Mouse (Mus musculus) lung, postnatal 25 days (tissue): ENCODE measurements around the gene Cep57l1.
A peak's percentile ranks its signal among the peaks of the same experiment; 100 is the strongest.
"Not testable (repeated sequence)": the region's sequence is repeated elsewhere in the genome, so short reads cannot be mapped to it uniquely, and the experiment has no call there.

Experiments
- DNase-seq: peaks from one replicate; pipeline ENCODE4 v3.0.0; 2022; ENCODE audit warnings: low spot score

Gene Cep57l1

DNA sequence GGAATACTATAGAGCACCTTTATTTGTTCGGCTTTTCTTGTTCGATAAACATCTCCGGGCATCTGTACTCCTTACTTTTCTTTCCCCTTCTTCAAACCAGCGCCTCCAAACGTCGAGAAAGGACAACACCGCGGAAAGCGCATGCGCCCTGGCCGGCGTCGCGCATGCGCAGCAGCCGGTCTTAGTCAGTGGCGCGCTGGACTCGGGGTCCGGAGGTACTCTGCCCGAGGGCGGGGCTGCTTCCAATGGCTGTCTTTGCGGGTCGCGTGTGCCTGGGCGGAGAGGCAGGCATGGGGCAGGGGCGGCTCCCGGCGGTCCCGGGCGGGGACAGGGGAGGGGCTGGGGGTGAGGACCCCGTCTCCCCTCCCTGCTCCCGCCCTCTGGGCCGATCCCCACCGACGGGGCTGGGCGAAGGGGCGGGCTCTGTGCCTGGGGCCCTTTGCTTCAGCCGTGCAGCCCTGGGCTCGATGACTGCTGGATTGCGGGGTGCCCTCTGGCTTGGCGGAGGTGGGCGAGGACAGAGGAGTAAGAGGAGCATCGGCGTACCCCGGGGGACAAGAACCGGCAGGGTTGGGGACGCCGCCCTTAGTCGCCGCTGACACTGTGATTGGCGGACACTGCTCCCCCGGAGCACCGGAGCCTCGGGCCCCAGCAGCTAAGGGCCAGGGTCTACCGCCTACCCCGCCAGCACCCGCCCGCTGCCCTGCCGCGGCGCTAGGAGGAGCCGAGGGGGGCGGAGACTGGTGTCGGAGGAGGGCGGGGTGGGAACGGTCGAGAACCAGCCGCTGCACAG lies at the start of gene Cep57l1, which contains the start of gene Sesn1:
TSS of gene Cep57l1 (minus strand) at position 101 of the 793 bp plus-strand sequence.
TSS of gene Sesn1 (plus strand) at position 165 of the 793 bp plus-strand sequence.
- DNase-seq: peak; percentile 93

DNA sequence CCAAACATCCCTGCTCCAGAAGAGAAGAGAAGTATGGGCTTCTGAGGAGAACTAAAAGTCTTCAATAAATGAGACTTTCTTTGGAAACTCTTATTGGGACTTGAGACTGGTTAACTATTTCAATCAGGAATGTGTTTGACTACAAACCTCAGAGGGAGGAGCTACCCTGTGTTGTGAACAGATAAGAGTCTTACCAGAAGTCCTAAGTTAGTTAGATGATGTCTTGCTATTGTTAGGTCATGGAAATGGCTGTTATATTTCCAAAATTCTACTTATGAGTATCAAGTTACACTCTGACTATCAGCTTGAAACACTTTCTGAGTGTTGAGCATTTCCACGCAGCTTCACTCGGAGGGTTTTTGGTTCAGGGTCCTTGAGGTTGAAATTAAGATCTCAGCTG lies 39.0 kb upstream of the Cep57l1 start:
- DNase-seq: no peak

DNA sequence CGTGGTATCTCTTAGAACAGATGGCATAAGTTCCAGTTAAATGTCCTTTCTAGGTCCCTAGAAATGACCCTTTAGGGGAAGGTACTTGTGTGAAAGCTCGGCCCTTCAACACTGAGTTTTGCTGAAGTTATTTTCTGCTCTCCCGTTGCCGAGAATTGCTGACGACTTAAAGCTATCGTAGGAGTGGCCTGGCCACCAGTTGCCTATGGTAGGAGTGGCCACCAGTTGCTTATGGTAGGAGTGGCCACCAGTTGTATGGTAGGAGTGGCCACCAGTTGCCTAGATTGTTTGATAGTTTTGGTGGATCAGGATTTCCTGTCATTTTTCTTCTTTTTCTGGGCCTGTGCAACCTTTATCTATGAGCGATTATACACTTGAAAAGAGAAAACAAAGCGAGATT lies 38.1 kb upstream of the Cep57l1 start:
- no peak for DNase-seq

DNA sequence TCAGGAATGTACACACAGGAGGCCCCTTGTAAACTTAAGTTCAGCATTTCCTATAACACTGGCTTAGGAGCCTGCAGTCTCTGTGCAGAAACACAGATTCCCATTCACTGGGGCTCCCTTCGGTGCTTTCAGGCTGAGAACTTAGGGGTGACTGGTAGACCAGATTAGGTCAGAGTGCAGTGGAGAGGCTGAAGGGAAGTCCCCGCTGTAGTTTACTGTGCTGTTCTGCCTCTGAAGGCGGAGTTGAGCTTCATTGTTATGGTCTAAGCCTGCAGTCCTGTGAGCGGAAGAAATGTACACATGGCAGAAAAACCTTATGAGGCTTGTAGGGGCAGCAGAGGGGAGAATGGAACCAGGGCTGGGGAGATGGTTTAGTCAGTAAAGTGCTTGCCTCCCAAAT lies 29.2 kb upstream of the Cep57l1 start:
- DNase-seq: no peak

DNA sequence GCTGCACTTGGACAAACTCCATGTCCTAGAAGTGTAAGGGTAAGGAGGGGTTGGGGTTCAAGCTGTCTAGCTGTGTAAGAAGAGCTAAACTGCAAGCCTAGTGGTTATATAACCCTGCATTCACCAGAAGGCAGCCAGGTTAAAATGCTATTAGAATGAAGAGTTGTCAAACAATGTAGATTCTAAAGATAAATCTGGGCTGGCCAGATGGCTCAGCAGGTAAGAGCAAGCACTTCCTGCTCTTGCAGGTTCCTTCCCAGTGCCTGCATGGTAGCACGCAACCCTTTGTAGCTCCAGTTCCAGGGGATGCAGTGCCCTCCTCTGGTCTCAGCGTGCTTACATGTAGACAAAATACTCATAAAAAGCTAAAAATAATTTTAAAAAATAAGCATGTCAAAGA lies 24.5 kb upstream of the Cep57l1 start:
- no peak for DNase-seq

DNA sequence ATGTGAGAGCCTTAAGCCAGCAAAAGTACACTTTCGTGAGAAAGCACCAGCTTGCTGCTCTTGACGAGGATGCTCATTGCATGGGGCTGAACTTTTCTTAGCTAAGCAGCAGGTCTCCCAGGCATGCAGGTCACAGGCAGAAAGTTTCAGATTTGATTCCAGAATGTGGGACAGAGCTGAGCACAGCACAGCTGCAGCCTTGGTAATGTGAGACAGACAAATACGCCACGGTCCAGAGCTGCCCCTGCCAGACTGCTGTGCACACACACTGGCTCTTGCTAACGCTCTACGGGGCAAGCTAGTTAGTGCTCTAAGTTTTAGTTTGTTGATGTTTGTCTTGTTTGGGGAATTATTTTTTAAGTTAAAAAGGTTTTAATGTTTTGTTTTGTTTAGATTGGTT lies 22.5 kb upstream of the Cep57l1 start:
- no peak for DNase-seq

DNA sequence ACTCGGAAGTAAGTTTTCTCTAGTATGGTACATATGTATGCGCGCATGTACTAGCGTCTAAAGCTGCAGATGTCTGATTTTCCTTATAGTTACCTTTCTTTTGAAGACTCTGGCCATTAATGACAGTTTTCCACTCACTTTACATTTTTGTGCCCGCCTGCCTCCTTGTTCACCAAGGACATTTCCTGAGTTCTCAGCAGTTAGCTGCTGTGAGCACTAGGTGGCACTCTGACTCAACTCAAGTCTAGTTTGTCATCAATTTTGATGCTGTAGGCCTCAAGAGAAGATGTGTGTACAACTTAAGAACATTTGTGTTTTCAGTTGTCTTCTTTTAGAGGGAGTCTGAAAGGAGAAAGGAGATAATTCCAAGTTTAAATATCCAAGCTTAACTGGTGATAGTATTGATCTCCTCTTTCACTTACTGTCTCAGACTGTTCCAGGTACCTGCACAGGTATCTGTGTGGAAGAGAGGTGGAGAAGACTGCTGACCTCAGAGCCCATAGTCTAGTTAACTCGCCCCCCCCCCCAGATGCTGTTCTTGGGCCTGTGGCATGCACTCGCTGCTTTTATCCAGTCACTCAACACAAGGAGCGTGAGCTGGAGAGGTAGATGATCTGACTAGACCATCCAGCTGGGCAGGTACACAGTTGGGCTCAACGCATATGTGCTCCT lies 21.3 kb upstream of the Cep57l1 start:
- DNase-seq: peak; percentile 72

DNA sequence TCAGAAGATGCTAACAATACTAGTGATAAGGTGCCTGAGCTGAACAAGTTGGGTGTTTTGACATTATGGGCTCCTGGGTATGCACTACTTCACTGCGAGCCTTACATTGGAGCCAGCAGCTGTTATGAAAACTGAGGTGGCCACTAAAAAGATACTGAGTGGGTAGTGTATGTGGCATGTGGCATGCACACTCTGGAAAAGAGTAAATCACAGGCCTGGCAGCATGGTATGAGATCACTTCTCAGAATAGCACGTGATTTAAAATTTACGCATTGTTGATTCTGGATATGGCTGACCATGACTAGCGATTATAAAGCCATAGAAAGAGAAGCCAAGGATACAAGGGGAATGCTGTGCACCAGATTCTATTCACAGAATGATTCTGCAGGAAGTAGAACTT lies 20.8 kb upstream of the Cep57l1 start:
- no peak for DNase-seq

DNA sequence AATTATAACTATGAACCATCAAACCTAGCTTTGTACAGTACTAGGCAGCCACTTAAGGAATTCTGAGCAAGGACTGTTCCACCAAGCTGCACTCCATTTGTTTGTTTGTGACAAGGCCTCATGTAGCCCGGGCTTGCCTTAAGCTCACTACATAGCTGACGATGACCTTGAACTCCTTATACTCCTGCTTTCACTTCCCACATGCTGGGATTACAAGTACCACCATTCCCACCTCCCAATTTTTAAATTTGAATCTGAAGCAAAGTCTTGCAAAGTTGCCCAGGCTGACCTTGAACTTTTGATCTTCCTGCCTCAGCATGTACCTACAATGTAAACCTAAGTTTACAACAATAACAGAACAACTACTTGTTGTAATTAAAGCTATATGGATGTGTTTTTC lies 20.3 kb upstream of the Cep57l1 start:
- no peak for DNase-seq

DNA sequence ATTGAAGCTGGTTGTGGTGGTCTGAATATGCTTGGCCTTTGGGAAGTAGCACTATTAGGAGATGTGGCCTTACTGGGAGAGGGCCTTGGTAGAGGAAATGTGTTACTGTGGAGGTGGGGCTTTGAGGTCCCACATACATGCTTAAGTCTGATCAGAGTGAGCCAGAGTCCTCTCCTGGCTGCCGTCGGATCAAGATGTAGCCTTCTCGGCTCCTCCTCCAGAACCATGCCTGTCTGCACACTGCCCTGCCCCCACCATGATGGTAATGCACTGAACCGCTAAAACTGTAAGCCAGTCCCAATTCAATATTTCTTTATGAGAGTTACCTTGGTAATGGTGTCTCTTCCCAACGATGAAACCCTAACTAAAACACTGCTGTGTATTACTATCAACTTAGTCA lies 19.5 kb upstream of the Cep57l1 start:
- DNase-seq: no peak

DNA sequence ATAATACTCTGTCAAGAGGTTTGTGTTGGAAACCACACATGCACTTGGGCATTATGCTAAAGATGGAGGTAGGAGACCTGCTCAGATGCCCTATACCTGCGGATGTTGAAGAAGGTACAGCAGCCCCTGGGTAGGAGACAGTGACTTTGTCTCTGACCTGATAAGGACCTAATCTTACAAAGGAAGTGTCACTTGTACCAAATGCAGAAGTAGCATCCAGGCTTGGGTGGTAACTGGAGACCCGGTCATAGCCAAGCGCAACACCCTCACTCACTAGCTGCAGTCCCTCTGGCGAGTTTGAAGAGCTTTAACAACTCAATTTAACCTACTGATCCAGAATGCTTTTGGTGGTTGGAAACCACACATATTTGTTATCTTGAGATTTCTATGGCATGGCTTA lies 18.1 kb upstream of the Cep57l1 start:
- DNase-seq: no peak

DNA sequence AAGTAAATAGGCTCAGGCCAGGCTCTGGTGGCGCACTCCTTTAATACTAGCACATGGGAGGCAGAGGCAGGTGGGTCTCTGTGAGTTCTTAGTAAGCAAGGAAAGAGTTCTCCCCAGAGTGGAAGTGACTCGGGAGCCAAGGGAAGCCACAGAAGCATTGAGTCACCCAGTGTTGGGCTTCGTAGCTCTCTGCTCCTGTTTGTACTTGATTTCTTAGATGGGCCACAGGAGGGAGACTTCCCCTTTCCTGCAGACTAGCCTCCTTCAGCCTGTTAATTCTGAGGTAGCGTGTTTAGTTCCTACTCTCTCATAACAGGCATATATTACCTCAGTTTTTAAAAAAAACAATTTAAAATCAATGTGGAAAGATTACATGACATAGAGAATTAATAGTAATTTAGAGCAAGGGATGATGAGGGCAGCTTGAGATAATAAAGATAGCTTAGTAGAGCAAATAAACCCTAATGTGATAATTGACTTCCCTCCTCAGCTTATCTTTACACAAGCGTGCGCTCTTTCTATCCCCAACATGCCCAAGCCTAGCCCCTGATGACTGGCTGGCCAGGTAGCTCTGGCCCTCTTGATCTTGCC lies 16.9 kb upstream of the Cep57l1 start:
- no peak for DNase-seq

DNA sequence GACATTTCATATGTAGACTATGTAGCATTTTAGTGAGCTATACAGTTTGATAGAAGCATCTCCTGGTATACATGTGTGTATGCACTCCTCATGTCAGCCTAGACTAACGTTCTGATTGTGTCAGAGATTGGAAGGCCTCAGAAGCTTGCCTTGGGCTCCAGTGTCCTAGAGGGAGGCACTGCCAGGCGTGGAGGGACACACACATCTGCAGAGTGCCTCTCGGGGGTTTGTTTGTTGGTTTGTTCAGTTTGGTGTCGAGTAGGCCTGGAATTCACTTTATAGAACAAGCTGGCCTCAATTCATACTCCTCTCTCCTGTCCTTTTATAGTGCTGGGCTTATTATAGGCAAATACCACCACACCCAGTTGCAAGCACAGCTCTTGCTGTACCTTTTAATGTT lies 16.3 kb upstream of the Cep57l1 start:
- DNase-seq: no peak

DNA sequence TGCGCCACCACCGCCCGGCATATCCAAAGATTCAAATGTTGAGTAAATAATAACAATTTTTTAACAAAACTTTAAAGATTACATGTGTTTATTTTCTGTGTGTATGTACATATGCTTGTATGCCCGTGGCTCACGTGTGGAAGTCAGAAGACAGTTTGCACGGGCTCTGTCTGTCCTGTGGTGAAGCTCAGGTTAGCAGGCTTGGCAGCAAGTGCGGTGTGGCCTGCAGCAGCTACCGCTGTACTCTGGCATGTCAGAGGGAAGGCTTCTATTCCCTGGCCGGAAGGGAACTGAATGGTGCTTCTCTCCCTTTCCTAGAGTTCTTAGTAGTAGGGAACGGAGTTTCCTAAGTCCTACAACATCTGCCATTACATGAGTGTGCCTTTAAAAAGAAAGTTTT lies 15.4 kb upstream of the Cep57l1 start:
- no peak for DNase-seq

DNA sequence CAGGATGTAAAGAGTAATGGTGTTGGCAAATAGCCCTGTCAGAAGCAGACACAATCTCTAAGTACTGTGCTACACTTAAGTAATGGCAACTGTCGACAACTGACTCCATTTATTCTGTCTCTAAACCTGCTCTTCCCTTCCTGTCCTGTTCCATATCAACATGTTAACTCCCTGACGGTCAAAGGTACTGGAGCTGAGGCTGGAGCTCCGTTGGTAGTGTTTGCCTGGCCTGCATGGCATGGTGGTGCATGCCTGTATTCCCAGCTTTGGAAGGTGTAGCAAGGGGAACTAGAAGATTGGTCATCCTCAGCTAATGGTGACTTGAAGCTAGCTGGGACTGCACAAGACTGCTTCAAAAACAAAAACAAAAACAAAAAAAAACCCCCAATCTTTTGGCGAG lies 14.2 kb upstream of the Cep57l1 start:
- no peak for DNase-seq

DNA sequence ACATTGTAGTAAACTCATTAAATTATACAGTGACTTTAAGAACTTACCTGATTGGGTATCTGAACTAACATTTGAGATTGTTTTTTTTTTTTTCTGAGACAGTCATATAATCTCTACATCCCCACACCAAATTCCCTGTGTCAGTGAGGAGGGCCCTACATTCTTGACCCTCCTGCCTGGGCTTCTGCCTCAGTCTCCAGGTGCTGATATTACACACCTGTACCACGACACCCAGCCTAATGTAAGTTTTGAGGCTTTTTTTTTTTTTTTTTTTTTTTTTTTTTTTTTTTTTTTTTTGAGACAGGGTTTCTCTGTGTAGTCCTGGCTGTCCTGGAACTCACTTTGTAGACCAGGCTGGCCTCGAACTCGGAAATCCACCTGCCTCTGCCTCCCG lies 13.6 kb upstream of the Cep57l1 start:
- DNase-seq: not testable (repeated sequence)

DNA sequence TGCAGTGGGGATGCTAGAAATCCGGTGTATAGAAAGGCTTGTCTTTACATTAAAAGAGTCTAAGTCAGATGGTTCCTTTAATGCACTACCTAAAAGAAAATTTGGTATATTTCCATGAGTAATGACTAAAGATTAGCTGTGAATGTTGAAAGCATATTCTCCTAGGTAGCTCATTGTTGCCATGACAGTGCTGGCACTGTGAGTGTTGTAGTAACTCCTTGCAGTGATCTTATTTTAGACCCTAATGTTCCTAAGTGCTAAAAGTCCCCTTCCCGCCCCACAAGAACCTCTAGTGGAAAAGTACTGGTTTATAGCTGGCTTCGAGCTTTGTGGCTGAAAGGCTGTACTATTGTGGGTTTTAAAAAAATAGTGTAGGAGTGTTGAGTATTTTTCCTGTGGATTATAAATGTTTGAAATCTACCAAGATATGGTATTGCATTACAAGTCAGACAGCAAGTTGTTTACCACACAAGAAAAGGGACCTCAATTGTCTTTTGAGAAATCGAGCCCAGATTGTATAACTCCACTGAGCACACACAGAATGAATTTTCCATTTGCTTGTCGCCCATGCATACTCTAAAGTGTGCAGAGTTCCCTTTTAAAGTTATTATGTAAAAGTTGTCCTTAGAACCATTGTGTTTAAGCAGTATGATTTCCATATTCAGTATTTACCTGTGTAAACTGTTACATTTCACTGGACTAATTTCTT lies 13.1 kb upstream of the Cep57l1 start:
- no peak for DNase-seq

DNA sequence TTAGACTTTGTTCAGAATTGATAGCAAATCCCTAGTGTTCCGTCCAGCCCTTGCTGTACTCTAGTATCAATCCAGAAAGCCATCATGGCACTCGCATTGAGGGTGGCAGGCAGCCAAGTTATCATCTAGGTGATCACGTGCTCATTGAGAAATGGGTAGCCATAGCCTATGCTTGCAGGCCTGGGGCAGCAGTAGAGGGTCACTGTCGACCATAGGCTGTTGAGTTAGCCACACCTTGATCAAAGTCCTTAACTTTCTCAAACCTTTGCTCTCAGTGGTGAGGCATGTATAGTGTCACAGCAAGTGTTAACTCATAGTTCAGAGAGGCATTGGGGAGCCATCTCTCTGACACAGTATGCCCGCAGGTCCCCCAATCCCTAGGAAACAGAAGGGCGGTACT lies 11.5 kb upstream of the Cep57l1 start:
- DNase-seq: no peak

DNA sequence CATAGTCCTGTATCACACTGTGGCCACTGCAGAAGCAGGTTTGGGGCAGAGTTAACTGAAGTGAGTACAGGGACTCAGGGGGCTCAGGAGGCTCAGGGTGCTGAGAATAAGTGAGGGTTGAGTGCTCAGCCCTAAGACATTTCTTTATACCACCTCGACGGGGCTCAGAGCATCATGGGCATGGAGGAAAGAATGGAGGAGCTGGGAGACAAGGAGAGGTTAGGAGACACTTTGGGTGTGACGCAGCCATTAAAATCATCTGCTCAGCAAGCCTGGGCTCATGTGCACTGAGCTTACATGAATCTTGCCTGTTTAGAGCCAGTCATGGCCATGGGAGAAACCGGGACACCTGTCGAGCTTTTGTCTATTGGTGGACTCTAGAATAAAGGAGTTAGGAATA lies 10.7 kb upstream of the Cep57l1 start:
- DNase-seq: no peak

DNA sequence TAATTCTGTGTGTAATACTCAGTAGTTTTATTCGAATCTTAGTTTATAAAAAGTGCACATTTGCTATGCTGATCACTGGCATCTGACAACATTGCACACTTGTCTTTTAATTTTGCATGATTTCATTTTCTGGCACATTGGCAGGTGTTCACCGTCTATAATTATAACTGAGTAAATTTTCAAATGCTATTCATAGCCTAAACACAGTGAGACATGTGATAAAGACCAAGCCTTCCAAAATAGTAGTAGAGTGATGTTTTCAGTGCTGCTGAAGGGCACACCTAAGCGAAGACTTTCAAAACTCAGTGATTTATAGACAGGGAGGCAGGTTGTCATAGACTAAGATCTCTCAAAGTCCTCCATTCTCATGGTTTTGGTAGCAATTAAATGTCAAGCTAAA lies 9.6 kb upstream of the Cep57l1 start:
- no peak for DNase-seq

DNA sequence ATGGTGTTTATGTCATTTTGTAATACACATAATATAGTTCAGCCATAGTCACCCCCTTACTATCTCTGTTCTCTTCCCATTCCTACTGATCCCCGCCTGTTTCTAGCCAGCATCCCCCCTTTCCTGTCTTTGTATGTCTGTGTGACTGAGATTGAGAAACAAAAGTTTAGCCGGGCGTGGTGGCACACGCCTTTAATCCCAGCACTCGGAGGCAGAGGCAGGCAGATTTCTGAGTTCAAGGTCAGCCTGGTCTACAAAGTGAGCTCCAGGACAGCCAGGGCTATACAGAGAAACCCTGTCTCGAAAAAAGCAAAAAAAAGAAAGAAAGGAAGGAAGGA lies 9.0 kb upstream of the Cep57l1 start:
- not testable (repeated sequence) for DNase-seq

DNA sequence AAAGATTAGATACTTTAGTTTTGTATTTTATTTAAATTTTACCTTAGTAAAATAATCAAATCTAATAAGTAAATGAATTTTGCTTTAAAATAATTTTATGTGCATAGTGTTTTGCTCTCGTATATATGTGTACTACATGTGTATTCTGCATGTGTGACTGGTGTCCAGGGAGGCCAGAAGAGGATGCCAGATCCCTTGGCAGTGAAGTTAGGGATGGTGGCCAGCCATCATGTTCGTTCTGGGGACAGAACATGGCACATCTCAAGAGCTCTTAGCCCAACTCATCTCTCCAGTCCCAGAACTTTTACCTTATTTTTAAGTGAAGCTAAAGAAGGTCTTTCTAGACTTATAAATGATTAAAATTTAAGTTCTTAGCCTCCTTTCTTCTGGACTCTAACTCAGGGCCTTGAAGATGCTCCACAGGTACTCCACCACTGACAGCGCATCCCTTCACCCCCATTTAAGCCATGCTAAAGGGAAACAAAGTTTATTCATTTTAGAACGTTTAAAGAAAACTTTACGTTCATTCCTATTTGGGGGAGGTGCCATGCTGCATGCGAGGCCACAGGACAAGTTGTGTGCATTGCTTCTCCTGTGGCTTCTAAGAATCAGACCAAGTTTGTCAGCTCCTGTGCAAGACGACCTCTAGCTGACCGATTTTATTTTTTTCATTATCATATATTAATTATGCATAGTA lies 8.5 kb upstream of the Cep57l1 start:
- no peak for DNase-seq
